Comparison of ENCODE assay signal across 9 mouse cellular contexts in the genomic region with DNA sequence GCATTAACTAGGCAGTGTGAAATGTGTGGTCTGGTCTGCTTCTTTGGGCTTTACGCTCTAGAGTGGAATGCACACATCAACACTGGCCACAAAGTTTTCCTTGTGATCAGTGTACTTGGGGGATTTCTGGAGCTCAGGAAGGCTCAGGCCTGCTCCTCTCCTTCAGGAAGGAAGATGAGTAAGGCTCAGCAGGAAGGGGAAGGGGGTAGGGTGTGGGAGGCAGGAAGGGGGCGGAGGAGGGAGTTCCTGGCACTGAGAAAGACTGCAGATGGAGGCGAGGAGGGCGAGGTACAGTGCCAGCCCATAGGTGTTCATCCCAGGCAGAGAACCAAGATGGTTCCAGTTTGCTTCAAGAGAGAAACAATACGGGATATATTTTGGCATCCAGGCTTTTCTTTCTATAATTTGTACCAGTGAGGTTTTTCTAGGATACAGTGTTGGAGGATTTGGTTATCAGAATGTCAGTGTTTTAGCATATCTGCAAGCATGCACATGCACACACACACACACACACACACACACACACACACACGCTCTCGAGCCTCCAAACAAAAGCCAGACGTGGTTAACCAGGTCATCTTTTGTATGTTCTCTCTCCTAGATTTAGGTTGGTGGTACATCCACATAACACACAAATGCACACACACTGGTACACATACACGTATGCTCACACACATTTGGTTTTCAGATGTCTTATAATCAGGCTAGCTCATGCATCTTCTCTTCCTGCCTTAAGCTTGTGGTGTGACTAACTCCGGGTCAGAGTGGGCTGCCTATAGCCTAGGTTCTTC. TPM values are rescaled to one million over a fixed set of nuclear protein-coding genes. Genes with fewer than 3 reads are reported as not detected.
DNase-seq lines count a peak whose midpoint lies in the region; ATAC-seq and TF ChIP-seq lines count a peak whose summit lies in the region.
"Had no signal": no experiment of that assay in that cellular context is flagged by ENCODE, and none has a peak within 500 bp of the region (broad histone marks: within the 10 kb centered on the region; RNA-seq: fewer than 3 reads in every experiment).

No protein-coding gene starts in this region.

- TF ChIP-seq CTCF in heart, adult 2 months (IDR thresholded peaks at IDR 0.05): no peak

- peak overlapping the region; percentile 52 for H3K4me3 ChIP-seq in heart, adult 2 months
- peak overlapping the region; percentile 34 for H3K4me3 ChIP-seq in heart, embryonic 15.5 days
- 0 out of 2 replicates have a peak overlapping the region, but pooled peaks have one; percentile 15 for H3K4me3 ChIP-seq in limb, embryonic 13.5 days
- H3K4me3 ChIP-seq in stomach, embryonic 16.5 days (replicated peaks; ENCODE audit: low read length): 0 out of 2 replicates have a peak overlapping the region, but pooled peaks have one; percentile 2

- no peaks in the 10 kb centered on the region for H3K27me3 ChIP-seq in heart, adult 2 months (ENCODE audit: control insufficient read depth, insufficient read depth, low read length)
- no peaks in the 10 kb centered on the region for H3K27me3 ChIP-seq in heart, embryonic 15.5 days
- no peaks in the 10 kb centered on the region for H3K27me3 ChIP-seq in limb, embryonic 13.5 days
- H3K27me3 ChIP-seq in stomach, embryonic 16.5 days (ENCODE audit: control insufficient read depth, insufficient read depth, low read length): no peaks in the 10 kb centered on the region

- peak overlapping the region; percentile 87 for H3K27ac ChIP-seq in heart, adult 2 months
- H3K27ac ChIP-seq in heart, embryonic 15.5 days: peak overlapping the region; percentile 77
- peak overlapping the region; percentile 49 for H3K27ac ChIP-seq in limb, embryonic 13.5 days
- H3K27ac ChIP-seq in stomach, embryonic 16.5 days (ENCODE audit: low read length): peak overlapping the region; percentile 17

- no peak for TF ChIP-seq POLR2A in heart, adult 2 months (IDR thresholded peaks at IDR 0.05; ENCODE audit: insufficient read depth, low read depth, low read length)

- intact Hi-C loops in heart, adult 2 months (cut with DNase I): loop anchor here (2.0 to 10.0 kb wide), 2 partner anchors 21 to 225 kb away; a partner anchor contains a TSS
- intact Hi-C loops in heart, postnatal 10 days (cut with DNase I): loop anchor here (2.0 to 10.0 kb wide), 2 partner anchors 21 to 225 kb away; a partner anchor contains a TSS

- peak overlapping the region; percentile 20; the same call in 1 of the 2 replicates for H3K9ac ChIP-seq in heart, adult 2 months (ENCODE audit: low read depth, low read length)
- no peak overlapping the region for H3K9ac ChIP-seq in heart, embryonic 15.5 days
- H3K9ac ChIP-seq in limb, embryonic 13.5 days: peak overlapping the region; percentile 31; the same call in 1 of the 2 replicates
- H3K9ac ChIP-seq in stomach, embryonic 16.5 days (ENCODE audit: low read length): no peak overlapping the region

- no peaks in the 10 kb centered on the region for H3K9me3 ChIP-seq in heart, embryonic 15.5 days (replicated peaks)
- H3K9me3 ChIP-seq in limb, embryonic 13.5 days: no peaks in the 10 kb centered on the region
- no peaks in the 10 kb centered on the region for H3K9me3 ChIP-seq in stomach, embryonic 16.5 days (replicated peaks; ENCODE audit: control insufficient read depth, low read length)
- H3K9me3 ChIP-seq: G1E had no signal

- ATAC-seq in heart, embryonic 15.5 days (replicated peaks; ENCODE audit: insufficient number of reproducible peaks, insufficient read depth, low FRiP score, low read depth): peak; percentile 27; the same call in 1 of the 2 replicates
- ATAC-seq in limb, embryonic 13.5 days (ENCODE audit: low FRiP score, low read depth): no peak
- ATAC-seq in stomach, embryonic 16.5 days (ENCODE audit: insufficient read depth, low FRiP score): 0 out of 2 replicates have a peak, but pooled peaks have one; percentile 46
- no peak for ATAC-seq in megakaryocyte-erythroid progenitor cell, adult 5-6 weeks (replicated peaks; ENCODE audit: low FRiP score, low TSS enrichment, poor library complexity, severe bottlenecking)

- TF ChIP-seq EP300 in heart, adult 2 months (IDR thresholded peaks at IDR 0.05; ENCODE audit: insufficient read depth, low read depth, low read length): no peak

- peaks cover 8% of the 10 kb centered on the region for H3K79me2 ChIP-seq in heart, adult 2 months (replicated peaks; ENCODE audit: control insufficient read depth, insufficient read depth, low read length)

- H3K4me2 ChIP-seq in heart, embryonic 15.5 days: peak overlapping the region; percentile 35
- peak overlapping the region; percentile 19 for H3K4me2 ChIP-seq in limb, embryonic 13.5 days (replicated peaks)
- peak overlapping the region; percentile 7 for H3K4me2 ChIP-seq in stomach, embryonic 16.5 days (ENCODE audit: low read depth, low read length)

- peaks cover 42% of the 10 kb centered on the region for H3K4me1 ChIP-seq in heart, adult 2 months (ENCODE audit: control insufficient read depth, insufficient read depth, low read length)
- peaks cover 68% of the 10 kb centered on the region for H3K4me1 ChIP-seq in heart, embryonic 15.5 days (replicated peaks)
- H3K4me1 ChIP-seq in limb, embryonic 13.5 days: peaks cover 39% of the 10 kb centered on the region
- H3K4me1 ChIP-seq in stomach, embryonic 16.5 days (ENCODE audit: control insufficient read depth, insufficient read depth, low read length): peaks cover 15% of the 10 kb centered on the region

- DNase-seq in heart, adult 2 months: peak in 1 of 2 experiments; percentile 34
- DNase-seq in heart, postnatal 10 days: no peak
- DNase-seq in cerebellum, adult 11 months: peak; percentile 84
- DNase-seq in frontal cortex, adult 2 months (ENCODE audit: extremely low spot score in 1 of 2, low spot score in 1 of 2): no peak

- H3K36me3 ChIP-seq in heart, adult 2 months (ENCODE audit: control insufficient read depth, insufficient read depth, low read length): peaks cover 2% of the 10 kb centered on the region
- H3K36me3 ChIP-seq in heart, embryonic 15.5 days: peaks cover 26% of the 10 kb centered on the region
- peaks cover 37% of the 10 kb centered on the region for H3K36me3 ChIP-seq in limb, embryonic 13.5 days
- H3K36me3 ChIP-seq in stomach, embryonic 16.5 days (ENCODE audit: control insufficient read depth, insufficient read depth, low read length): 0 out of 2 replicates have a peak, but pooled peaks cover 6% of the 10 kb centered on the region

- WGBS in heart, adult 2 months: 37% methylated on average over 10 of the region's 10 CpGs
- WGBS in heart, embryonic 15.5 days: 66% methylated on average over 10 of the region's 10 CpGs
- 70% methylated on average over 10 of the region's 10 CpGs for WGBS in limb, embryonic 13.5 days
- WGBS in stomach, embryonic 16.5 days: 65% methylated on average over 10 of the region's 10 CpGs

RNA-seq across cellular contexts. Expression of a gene that starts 52.5 kb away (rescaled TPM):
- total RNA-seq in heart, adult 2 months (2021): 100 to 1,000 TPM; 114 to 117 TPM
- polyA plus RNA-seq in heart, adult 2 months (2012; rRNA removed): 59.7 and 68.7 TPM in 2 replicates
- 100 to 1,000 TPM; 174 to 190 TPM for total RNA-seq in heart, postnatal 10 days (2021)
- polyA plus RNA-seq in heart, embryonic 15.5 days (2015; fragmentation: Nextera tagmentation; extraction: Ambion mirVana): 59.9 and 67.6 TPM in 2 replicates
- polyA plus RNA-seq in limb, embryonic 13.5 days (2015; fragmentation: Nextera tagmentation; extraction: Ambion mirVana): 46.5 and 52.3 TPM in 2 replicates
- 32.7 and 33.4 TPM in 2 replicates for polyA plus RNA-seq in stomach, embryonic 16.5 days (2015; fragmentation: Nextera tagmentation; extraction: Ambion mirVana)
- 27.2 and 28.2 TPM in 2 replicates for total RNA-seq in megakaryocyte-erythroid progenitor cell, adult 5-6 weeks (2014; fragmentation: Nextera tagmentation)
- total RNA-seq in megakaryocyte-erythroid progenitor cell, adult 5-6 weeks (2017): 10.7 and 52.1 TPM in 2 replicates
- 85.1 and 92.8 TPM in 2 replicates for polyA plus RNA-seq in frontal cortex, adult 2 months (2012; rRNA removed)

Comparison
In these comparisons a context has a peak if more than half of its experiments do, and no peak if none do; other contexts are left out.
1. H3K9ac ChIP-seq: peak in heart, adult 2 months (single experiment) and limb, embryonic 13.5 days (single experiment); none in heart, embryonic 15.5 days (single experiment) and stomach, embryonic 16.5 days (single experiment).
2. H3K27ac ChIP-seq: peak in every context shown above with its lines; median percentile 87 in heart, adult 2 months; 77 in heart, embryonic 15.5 days; 49 in limb, embryonic 13.5 days; 17 in stomach, embryonic 16.5 days.
3. H3K4me3 ChIP-seq: peak in every context shown above with its lines; median percentile 52 in heart, adult 2 months; 34 in heart, embryonic 15.5 days; 15 in limb, embryonic 13.5 days; 2 in stomach, embryonic 16.5 days.
4. ATAC-seq: peak in heart, embryonic 15.5 days (single experiment) and stomach, embryonic 16.5 days (single experiment); none in limb, embryonic 13.5 days (single experiment) and megakaryocyte-erythroid progenitor cell, adult 5-6 weeks (single experiment).
5. Peak in every context shown above with its lines, with median percentiles within 50 percentile points of each other: H3K4me2 ChIP-seq.